Mouse (Mus musculus) thymus, adult 2 months (tissue): ENCODE data around the gene Gpr143. TPM values are rescaled to one million over a fixed set of nuclear protein-coding genes. Genes with fewer than 3 reads are reported as not detected.

Source experiments
- DNase-seq: peaks from one replicate; pipeline ENCODE4 v3.0.0; 2021
- H3K27ac ChIP-seq: fragments of 200-500 bp; 2 replicates; pipeline ENCODE4 v1.5.1; 2012; ENCODE audit warnings: low read length, control low read depth; ENCODE audit not compliant: control insufficient read depth, insufficient read depth
- H3K27me3 ChIP-seq: fragments of 200-500 bp; 2 replicates; pipeline ENCODE4 v1.6.1; 2012; ENCODE audit warnings: mild to moderate bottlenecking, low read length, moderate library complexity, mixed read lengths; ENCODE audit not compliant: control insufficient read depth, insufficient read depth
- H3K36me3 ChIP-seq: fragments of 200-500 bp; 2 replicates; pipeline ENCODE4 v1.6.1; 2012; ENCODE audit warnings: mild to moderate bottlenecking, low read length, moderate library complexity; ENCODE audit not compliant: control insufficient read depth, insufficient read depth
- H3K4me1 ChIP-seq: fragments of 200-500 bp; replicated peaks from 2 replicates; pipeline ENCODE4 v1.6.1; 2012; ENCODE audit warnings: low read length; ENCODE audit not compliant: control insufficient read depth, insufficient read depth
- H3K4me3 ChIP-seq: fragments of 200-500 bp; 2 replicates; pipeline ENCODE4 v1.5.1; 2012; ENCODE audit warnings: mild to moderate bottlenecking, low read length, control low read depth, moderate library complexity; ENCODE audit not compliant: control insufficient read depth, insufficient read depth
- CTCF ChIP-seq: fragments of 200-500 bp; IDR thresholded peaks from 2 replicates; pipeline ENCODE4 v1.5.1; 2012; ENCODE audit warnings: mild to moderate bottlenecking, control low read depth, low read length, moderate library complexity, borderline replicate concordance; ENCODE audit not compliant: control insufficient read depth, poor library complexity, insufficient read depth; ENCODE audit errors: extremely low read depth
- POLR2A ChIP-seq: fragments of 200-500 bp; IDR thresholded peaks from 2 replicates; pipeline ENCODE4 v1.6.1; 2012; ENCODE audit warnings: mild to moderate bottlenecking, low read length, control low read depth, moderate library complexity; ENCODE audit not compliant: control insufficient read depth, poor library complexity, insufficient read depth; ENCODE audit errors: extremely low read depth
- WGBS: fragments of 180-500 bp; shearing (Covaris S2); methylation state at CpG from one replicate; pipeline ENCODE4 v1.1.7; 2018; 5-methylcytosine and 5-hydroxymethylcytosine counted together
- polyA plus RNA-seq: library from polyadenylated mRNA; depleted of rRNA; stranded (reverse); fragments of >200 nt; gene quantifications from 2 replicates; pipeline ENCODE4 v1.2.3, GENCODE M21; 2012

The Gpr143 gene
- polyA plus RNA-seq, 1 experiment, result 0.11 TPM

DNA sequence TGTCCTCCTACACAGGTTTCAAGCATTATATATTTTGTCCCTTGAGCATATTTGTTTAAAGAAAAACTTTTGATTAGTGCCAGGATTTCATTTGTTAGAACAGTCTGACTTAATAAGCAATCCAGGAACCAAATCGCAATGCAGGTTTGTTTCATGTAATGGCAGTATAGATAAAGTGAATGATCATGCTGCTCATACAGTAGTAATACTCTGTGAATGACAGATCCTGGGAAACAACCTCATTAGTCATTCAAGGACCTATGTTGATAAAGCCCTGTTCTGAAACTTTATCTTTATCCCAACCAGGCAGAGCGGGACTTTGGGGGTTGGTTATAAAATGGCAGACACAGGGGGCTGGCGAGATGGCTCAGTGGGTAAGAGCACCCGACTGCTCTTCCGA is 25.4 kb upstream of the Gpr143 start:
- Histone ChIP-seq H3K4me1 (no peaks in the 10 kb centered on the region), H3K27me3 (no peaks in the 10 kb centered on the region), H3K27ac (no peak overlapping the region), H3K36me3 (no peaks in the 10 kb centered on the region), H3K4me3 (no peak overlapping the region)
- no peak for DNase-seq
- 98% methylated on average over 5 of the region's 5 CpGs for WGBS
- no peak for TF ChIP-seq CTCF
- no peak for TF ChIP-seq POLR2A

DNA sequence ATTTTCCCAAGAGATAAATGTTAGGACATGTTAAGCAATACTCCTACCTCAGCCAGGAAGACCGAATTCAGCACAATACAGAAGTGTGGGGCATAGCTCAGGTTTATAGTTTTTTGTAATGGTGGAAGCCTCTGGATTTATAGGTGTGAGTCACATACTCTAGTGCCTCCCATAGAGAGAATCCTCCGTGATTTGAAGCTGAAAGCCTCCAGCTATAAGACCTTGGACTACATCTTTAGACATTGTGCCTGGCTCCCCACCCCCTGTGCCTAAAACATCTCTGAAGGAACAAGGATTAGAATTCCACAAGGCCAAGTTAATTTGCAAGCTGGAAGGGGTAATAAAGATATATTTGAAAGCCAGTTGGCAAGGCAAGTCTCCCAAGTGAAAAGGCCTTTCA is 19.3 kb upstream of the Gpr143 start:
- DNase-seq, result no peak
- Histone ChIP-seq H3K4me1 (no peaks in the 10 kb centered on the region), H3K36me3 (no peaks in the 10 kb centered on the region), H3K27ac (no peak overlapping the region), H3K27me3 (no peaks in the 10 kb centered on the region), H3K4me3 (no peak overlapping the region)
- 88% methylated on average over 2 of the region's 2 CpGs for WGBS
- TF ChIP-seq POLR2A, result no peak
- TF ChIP-seq CTCF, result no peak

DNA sequence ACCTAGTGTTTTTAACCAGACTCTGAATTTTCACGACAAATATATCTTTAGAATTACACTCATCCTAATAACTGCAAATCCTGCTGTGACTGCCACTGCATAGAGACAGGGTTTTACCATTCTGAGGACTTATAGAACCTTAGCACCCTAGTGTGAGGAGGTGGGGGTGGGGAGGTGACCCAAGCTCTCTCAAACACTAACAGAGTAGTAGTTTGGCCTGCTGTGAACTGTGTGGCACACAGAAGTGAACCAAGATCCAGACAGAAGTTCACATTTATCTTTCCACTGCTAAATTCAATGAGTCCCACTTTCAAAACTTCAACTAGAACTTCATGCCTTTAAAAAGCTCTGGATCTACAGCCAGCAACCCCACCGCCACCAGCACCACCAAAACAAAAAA is 18.9 kb upstream of the Gpr143 start:
- Histone ChIP-seq H3K4me3 (no peak overlapping the region), H3K27me3 (no peaks in the 10 kb centered on the region), H3K27ac (no peak overlapping the region), H3K36me3 (no peaks in the 10 kb centered on the region), H3K4me1 (no peaks in the 10 kb centered on the region)
- no peak for DNase-seq
- 92% methylated on average over 2 of the region's 2 CpGs for WGBS
- TF ChIP-seq POLR2A, result no peak
- TF ChIP-seq CTCF, result no peak

DNA sequence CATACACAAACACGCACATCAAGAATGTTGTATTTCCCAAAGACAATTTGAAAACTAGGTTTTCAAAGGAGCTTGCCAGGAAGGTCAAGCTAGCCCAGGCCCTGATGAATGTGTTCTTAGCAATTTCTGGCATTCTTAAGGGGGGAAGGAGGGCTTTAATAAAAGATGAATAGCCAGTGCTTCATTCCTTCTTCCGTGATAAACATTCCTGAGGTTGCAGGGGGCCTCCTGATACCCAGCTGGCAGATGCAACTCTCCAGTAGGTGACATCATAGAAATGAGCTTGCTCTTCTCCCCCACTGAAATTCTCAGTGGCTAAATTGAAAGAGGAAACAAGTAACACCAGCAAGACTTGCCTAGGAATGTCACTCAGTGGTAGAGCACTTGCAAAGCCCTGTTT is 17.6 kb upstream of the Gpr143 start:
- no peak for DNase-seq
- H3K27me3 ChIP-seq, result no peaks in the 10 kb centered on the region
- TF ChIP-seq POLR2A (no peak), CTCF (no peak)
- no peak overlapping the region for H3K4me3 ChIP-seq
- no peaks in the 10 kb centered on the region for H3K4me1 ChIP-seq
- WGBS, result 85% methylated on average over 2 of the region's 2 CpGs
- H3K27ac ChIP-seq, result no peak overlapping the region
- no peaks in the 10 kb centered on the region for H3K36me3 ChIP-seq

DNA sequence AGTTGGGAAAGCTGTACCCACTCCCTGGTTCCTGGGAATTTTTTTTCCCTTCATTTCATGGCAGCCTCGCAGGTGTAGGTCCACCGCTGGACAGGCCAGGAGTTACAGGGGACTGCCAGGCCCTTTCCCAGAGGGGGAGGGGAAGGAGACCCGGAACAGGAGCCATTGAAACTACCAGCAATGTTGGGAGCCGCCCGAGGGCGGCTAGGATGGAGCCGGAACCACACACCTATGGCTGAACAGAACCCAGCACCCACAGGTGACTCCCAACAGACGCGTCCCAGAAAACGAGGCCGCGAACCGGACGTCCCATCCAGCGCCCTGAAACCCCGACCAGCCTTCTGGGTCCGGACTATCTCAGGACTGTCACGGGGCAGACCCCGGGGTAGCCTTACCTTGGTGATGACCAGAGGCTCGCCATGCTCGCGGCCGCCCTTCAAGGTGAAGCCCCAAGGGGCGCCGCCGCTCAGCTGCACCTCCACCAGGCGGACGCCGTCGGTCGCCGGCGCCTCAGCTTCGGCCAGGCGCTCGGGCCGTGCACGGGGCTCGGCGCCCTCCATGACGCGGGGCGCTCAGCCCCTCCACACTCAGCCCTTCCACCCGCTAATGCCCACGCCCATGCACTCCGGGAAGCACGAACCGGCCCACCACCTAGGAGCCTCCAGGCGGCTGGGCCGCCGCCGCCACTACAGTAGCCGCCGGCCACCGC is 12.7 kb upstream of the Gpr143 start, which contains the start of gene Shroom2:
Shroom2 (minus strand) TSS at position 575 of the 709 bp plus-strand sequence.
- no peak within 1 kb of the TSS for H3K27ac ChIP-seq
- TF ChIP-seq CTCF (no peak), POLR2A (no peak)

DNA sequence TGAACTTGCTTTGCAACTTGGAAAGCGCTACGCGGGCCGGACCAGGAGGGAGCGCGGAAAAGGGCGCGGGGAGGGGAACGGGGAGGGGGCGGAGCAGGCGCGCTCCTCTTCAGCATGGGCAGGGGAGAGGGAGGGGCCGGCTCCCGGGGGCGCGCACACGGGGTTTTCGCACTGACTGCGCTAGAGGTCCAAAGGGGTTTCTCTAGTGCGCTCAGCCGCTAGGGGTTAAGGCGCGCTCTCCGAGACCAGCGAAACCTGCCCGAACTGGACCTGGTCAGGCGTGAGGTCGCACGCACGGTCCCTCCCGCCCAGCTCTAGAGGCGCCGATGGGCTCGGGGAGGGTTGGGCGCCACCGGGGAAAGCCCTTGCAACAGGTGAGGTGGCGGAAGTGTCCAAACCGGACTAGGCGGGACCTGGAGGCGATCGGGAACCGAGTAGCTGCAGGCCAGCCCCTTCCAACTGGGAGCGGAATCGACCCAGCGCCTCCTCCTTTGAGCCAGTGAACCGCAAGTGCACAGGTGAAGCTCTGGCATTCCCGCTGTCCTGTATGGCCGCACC is 12.0 kb upstream of the Gpr143 start:
- Histone ChIP-seq H3K4me1 (no peaks in the 10 kb centered on the region), H3K36me3 (no peaks in the 10 kb centered on the region), H3K27me3 (no peaks in the 10 kb centered on the region), H3K4me3 (peak overlapping the region; percentile 19), H3K27ac (no peak overlapping the region)
- DNase-seq, result no peak
- WGBS, result 9% methylated on average over 38 of the region's 48 CpGs
- TF ChIP-seq CTCF (no peak), POLR2A (no peak)

More for the DNA sequence above, 12.7 kb upstream of the Gpr143 start, which contains the start of gene Shroom2:
- 5% methylated on average over 55 of the region's 55 CpGs for WGBS
- Histone ChIP-seq H3K4me1 (no peaks in the 10 kb centered on the region), H3K4me3 (peak within 1 kb of the TSS; percentile 19), H3K36me3 (no peaks in the 10 kb centered on the region), H3K27me3 (no peaks in the 10 kb centered on the region)
- no peak for DNase-seq

DNA sequence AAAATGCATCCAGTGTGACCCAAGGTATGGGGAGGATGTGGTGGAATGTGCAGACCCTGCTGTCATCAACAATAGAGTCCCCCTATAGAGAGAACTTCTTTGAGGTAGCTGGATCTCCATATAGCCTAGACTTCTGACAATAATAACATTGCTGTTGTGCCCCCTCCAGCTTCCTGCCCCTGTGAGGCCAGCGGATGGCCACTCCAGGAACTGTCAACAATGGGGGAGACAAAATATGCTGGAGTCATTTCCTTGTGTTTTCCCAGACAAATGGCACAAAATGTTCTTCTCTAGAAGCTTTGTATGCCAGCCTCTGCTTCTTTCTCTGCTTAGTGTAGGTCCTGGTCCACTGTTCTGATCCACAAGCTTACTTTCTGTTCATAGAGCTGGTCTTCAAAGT is 6.4 kb downstream of the Gpr143 start:
- Histone ChIP-seq H3K27ac (no peak overlapping the region), H3K27me3 (no peaks in the 10 kb centered on the region), H3K4me3 (no peak overlapping the region), H3K36me3 (no peaks in the 10 kb centered on the region), H3K4me1 (no peaks in the 10 kb centered on the region)
- TF ChIP-seq POLR2A, result no peak
- TF ChIP-seq CTCF, result no peak
- 68% methylated on average over 1 of the region's 1 CpGs for WGBS
- no peak for DNase-seq
